Comparison of ENCODE assay signal across 17 mouse cellular contexts in the genomic region with DNA sequence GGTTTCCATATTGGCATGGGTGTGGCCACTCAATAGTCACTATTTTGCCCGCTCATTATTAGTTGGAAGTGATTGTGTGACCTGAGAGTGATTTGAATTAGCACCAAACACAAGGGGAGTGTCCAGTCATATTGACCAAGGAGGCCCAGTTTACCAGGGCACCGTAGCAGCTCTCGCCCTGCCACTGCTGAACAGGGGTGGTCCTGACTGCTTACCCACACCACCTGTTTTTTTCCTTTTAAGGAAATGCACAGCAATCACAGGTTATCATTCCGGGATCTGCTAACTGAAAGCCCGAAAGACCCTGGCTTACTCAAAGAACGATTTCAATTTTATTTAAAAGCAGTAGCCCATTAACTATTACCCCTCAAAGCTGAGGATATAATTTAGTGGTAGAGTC.
"Had no signal": no experiment of that assay in that cellular context is flagged by ENCODE, and none has a peak within 500 bp of the region (broad histone marks: within the 10 kb centered on the region; RNA-seq: fewer than 3 reads in every experiment).

No protein-coding gene starts in this region.

- ATAC-seq: liver, embryonic 12.5 days; midbrain, embryonic 15.5 days had no signal

- H3K9ac ChIP-seq: limb, embryonic 13.5 days; liver, embryonic 12.5 days; liver, embryonic 15.5 days; lung, embryonic 15.5 days; midbrain, embryonic 12.5 days; midbrain, embryonic 15.5 days had no signal

- H3K4me3 ChIP-seq: layer of hippocampus, adult 2 months; limb, embryonic 10.5 days; limb, embryonic 13.5 days; liver, embryonic 12.5 days; liver, embryonic 15.5 days; lung, embryonic 15.5 days; midbrain, embryonic 12.5 days; midbrain, embryonic 15.5 days had no signal

- H3K27me3 ChIP-seq: limb, embryonic 13.5 days; liver, embryonic 12.5 days; lung, embryonic 15.5 days; midbrain, embryonic 12.5 days; midbrain, embryonic 15.5 days had no signal

- H3K9me3 ChIP-seq: limb, embryonic 10.5 days; limb, embryonic 13.5 days; liver, embryonic 12.5 days; liver, embryonic 15.5 days; lung, embryonic 15.5 days; midbrain, embryonic 12.5 days; midbrain, embryonic 15.5 days had no signal

- H3K36me3 ChIP-seq: limb, embryonic 10.5 days; limb, embryonic 13.5 days; liver, embryonic 12.5 days; liver, embryonic 15.5 days; lung, embryonic 15.5 days; midbrain, embryonic 12.5 days; midbrain, embryonic 15.5 days had no signal

- H3K4me2 ChIP-seq: limb, embryonic 13.5 days; liver, embryonic 12.5 days; liver, embryonic 15.5 days; lung, embryonic 15.5 days; midbrain, embryonic 12.5 days; midbrain, embryonic 15.5 days had no signal

- H3K4me1 ChIP-seq: liver, embryonic 15.5 days had no signal

- DNase-seq: kidney, postnatal 25 days; layer of hippocampus, adult 9-11 months; liver; lung, adult 18-20 months; lung, postnatal 10 days; lung, postnatal 4 days; thymus, adult 18-20 months; thymus, postnatal 36 days had no signal

- H3K27ac ChIP-seq: kidney, postnatal 0 days; layer of hippocampus, adult 2 months; limb, embryonic 10.5 days; limb, embryonic 13.5 days; liver, embryonic 12.5 days; liver, embryonic 15.5 days; lung, embryonic 15.5 days; midbrain, embryonic 12.5 days; midbrain, embryonic 15.5 days had no signal
